Mouse (Mus musculus): Measurements from ENCODE around the gene Kat8. TPM values are rescaled to one million over a fixed set of nuclear protein-coding genes. Genes with fewer than 3 reads are reported as not detected.

The Kat8 gene
- 48.7 and 49.7 TPM in 2 replicates for polyA plus RNA-seq (2012; rRNA removed)

GRCm38 (mm10) chr7:127912190-127912871, at the start of gene Kat8:
Gene Kat8, plus strand, starts transcription at chr7:127912516.

GRCm38 (mm10) chr7:127876041-127876466, 36.3 kb upstream of the Kat8 start, which contains the start of gene Zfp646:
Gene Zfp646, plus strand, starts transcription at chr7:127876221.

GRCm38 (mm10) chr7:127876467-127877348, 35.6 kb upstream of the Kat8 start, which contains the start of gene Zfp668:
Gene Zfp668, minus strand, starts transcription at chr7:127876828.

GRCm38 (mm10) chr7:127890798-127891197, 21.5 kb upstream of the Kat8 start, which contains the start of gene Prss53:
Gene Prss53, minus strand, starts transcription at chr7:127890970.

GRCm38 (mm10) chr7:127895442-127895841, 16.9 kb upstream of the Kat8 start, which contains the start of the genes Gm21974 and Vkorc1:
Gene Gm21974, minus strand, starts transcription at chr7:127895454.
Gene Vkorc1, minus strand, starts transcription at chr7:127895617.

GRCm38 (mm10) chr7:127903971-127904796, 8.1 kb upstream of the Kat8 start, which contains the start of gene Bckdk:
Gene Bckdk, plus strand, starts transcription at chr7:127904082.

GRCm38 (mm10) chr7:127929923-127930322, 17.6 kb downstream of the Kat8 start, which contains the start of gene Prss8:
Gene Prss8, minus strand, starts transcription at chr7:127930104.

GRCm38 (mm10) chr7:127946470-127947023, 34.2 kb downstream of the Kat8 start, which contains the start of gene Prss36:
Gene Prss36, minus strand, starts transcription at chr7:127946725.

GRCm38 (mm10) chr7:127967004-127967921, 54.9 kb downstream of the Kat8 start, which contains the start of gene Fus:
Gene Fus, plus strand, starts transcription at chr7:127967457.

Other genes starting within 250 kb of the Kat8 start
- 55.6 and 57.5 TPM in 2 replicates for gene Bcl7c, start 203.6 kb upstream of the Kat8 start, polyA plus RNA-seq (2012; rRNA removed)
- 10.1 and 11.8 TPM in 2 replicates for gene Ctf1, start 199.8 kb upstream of the Kat8 start, polyA plus RNA-seq (2012; rRNA removed)
- not detected in 2 replicates for gene Ctf2, start 180.3 kb upstream of the Kat8 start, polyA plus RNA-seq (2012; rRNA removed)
- gene Fbxl19, start 168.0 kb upstream of the Kat8 start, polyA plus RNA-seq (2012; rRNA removed), result 122 and 135 TPM in 2 replicates
- 9.1 and 11.1 TPM in 2 replicates for gene Orai3, start 142.7 kb upstream of the Kat8 start, polyA plus RNA-seq (2012; rRNA removed)
- 9.1 and 11.1 TPM in 2 replicates for gene Setd1a, start 135.8 kb upstream of the Kat8 start, polyA plus RNA-seq (2012; rRNA removed)
- gene Gm49388, start 126.9 kb upstream of the Kat8 start, polyA plus RNA-seq (2012; rRNA removed), result 0.20 and 0.35 TPM in 2 replicates
- 12.5 and 14.7 TPM in 2 replicates for gene Hsd3b7, start 111.9 kb upstream of the Kat8 start, polyA plus RNA-seq (2012; rRNA removed)
- 43.4 and 52.4 TPM in 2 replicates for gene Stx4a, start 88.2 kb upstream of the Kat8 start, polyA plus RNA-seq (2012; rRNA removed)
- gene Stx1b, start 88.0 kb upstream of the Kat8 start, polyA plus RNA-seq (2012; rRNA removed), result 104 and 129 TPM in 2 replicates
- gene Zfp646, start 36.3 kb upstream of the Kat8 start, polyA plus RNA-seq (2012; rRNA removed), result 16.3 and 17.3 TPM in 2 replicates
- gene Zfp668, start 35.7 kb upstream of the Kat8 start, polyA plus RNA-seq (2012; rRNA removed), result 14.1 and 18.4 TPM in 2 replicates
- gene Prss53, start 21.5 kb upstream of the Kat8 start, polyA plus RNA-seq (2012; rRNA removed), result 2.9 and 3.0 TPM in 2 replicates
- gene Gm21974, start 17.1 kb upstream of the Kat8 start, polyA plus RNA-seq (2012; rRNA removed), result not detected in 2 replicates
- gene Vkorc1, start 16.9 kb upstream of the Kat8 start, polyA plus RNA-seq (2012; rRNA removed), result 68.8 and 78.8 TPM in 2 replicates
- gene Bckdk, start 8.4 kb upstream of the Kat8 start, polyA plus RNA-seq (2012; rRNA removed), result 44.6 and 48.7 TPM in 2 replicates
- 0.57 and 1.2 TPM in 2 replicates for gene Prss8, start 17.6 kb downstream of the Kat8 start, polyA plus RNA-seq (2012; rRNA removed)
- gene Prss36, start 34.2 kb downstream of the Kat8 start, polyA plus RNA-seq (2012; rRNA removed), result 14.2 and 14.7 TPM in 2 replicates
- gene Fus, start 54.9 kb downstream of the Kat8 start, polyA plus RNA-seq (2012; rRNA removed), result 556 and 596 TPM in 2 replicates
- 4.5 and 7.3 TPM in 2 replicates for gene Pycard, start 81.4 kb downstream of the Kat8 start, polyA plus RNA-seq (2012; rRNA removed)
- gene Trim72, start 91.4 kb downstream of the Kat8 start, polyA plus RNA-seq (2012; rRNA removed), result 0.53 and 3.0 TPM in 2 replicates
- gene Itgam, start 150.1 kb downstream of the Kat8 start, polyA plus RNA-seq (2012; rRNA removed), result 1.1 and 1.7 TPM in 2 replicates
- not detected in 2 replicates for gene Gm49368, start 150.2 kb downstream of the Kat8 start, polyA plus RNA-seq (2012; rRNA removed)
- 0.09 and 0.10 TPM in 2 replicates for gene Itgax, start 217.0 kb downstream of the Kat8 start, polyA plus RNA-seq (2012; rRNA removed)
- 0.13 and 0.20 TPM in 2 replicates for gene Itgad, start 241.9 kb downstream of the Kat8 start, polyA plus RNA-seq (2012; rRNA removed)